Mouse (Mus musculus) gastrocnemius, adult 2 months (tissue): Measurements from ENCODE around the gene Ly6g5b. TPM values are rescaled to one million over a fixed set of nuclear protein-coding genes. Genes with fewer than 3 reads are reported as not detected.

Source experiments
- DNase-seq: peaks from one replicate; pipeline ENCODE4 v3.0.0; 2022
- H3K27ac ChIP-seq: fragments of 200-600 bp; 2 replicates; pipeline ENCODE4 v1.8.1; 2022; ENCODE audit warnings: mild to moderate bottlenecking
- H3K4me3 ChIP-seq: fragments of 200-600 bp; 2 replicates; pipeline ENCODE4 v1.8.1; 2022; ENCODE audit warnings: mild to moderate bottlenecking, moderate library complexity
- CTCF ChIP-seq: fragments of 200-600 bp; IDR thresholded peaks from 2 replicates; pipeline ENCODE4 v1.8.1; 2022; ENCODE audit warnings: antibody characterized with exemption, mild to moderate bottlenecking, moderate library complexity
- intact Hi-C: fragments of 180-260 bp; cut with DNase I; formaldehyde crosslinking; loops from one replicate; pipeline ENCODE4 v1.15.1; 2025
- total RNA-seq, 2 experiments: library from RNA; stranded (reverse); gene quantifications; 2 replicates each; pipeline ENCODE4 v1.2.3; 2021

Ly6g5b gene
- total RNA-seq, 2 experiments from 2014 or later: 0.36 TPM; not detected in 1

GRCm38 (mm10) chr17:35064378-35064877, 50.8 kb downstream of the Ly6g5b start:
- Histone ChIP-seq H3K4me3 (peak overlapping the region; percentile 66), H3K27ac (peak overlapping the region; percentile 16; the same call in 1 of the 2 replicates)
- no peak for DNase-seq
- intact Hi-C loops: no loop called here
- no peak for TF ChIP-seq CTCF

Other genes starting within 250 kb of the Ly6g5b start
- gene Zbtb12, start 235.9 kb downstream of the Ly6g5b start, total RNA-seq: 1 to 10 TPM; 5.2 to 8.3 TPM
- gene Gm20547, start 233.4 kb downstream of the Ly6g5b start, total RNA-seq: not detected
- 1 to 10 TPM; 1.3 to 3.4 TPM for gene C2, start 217.2 kb downstream of the Ly6g5b start, total RNA-seq
- gene Ehmt2, start 217.0 kb downstream of the Ly6g5b start, total RNA-seq: 10 to 100 TPM; 28.0 to 29.6 TPM
- not detected for gene Slc44a4, start 201.0 kb downstream of the Ly6g5b start, total RNA-seq
- gene Neu1, start 184.2 kb downstream of the Ly6g5b start, total RNA-seq: 10 to 100 TPM; 10.5 to 12.0 TPM
- 10 to 100 TPM in 1 of 2 experiments, 1 to 10 TPM in 1; 3.9 to 13.0 TPM for gene Hspa1b, start 156.2 kb downstream of the Ly6g5b start, total RNA-seq
- gene Gm20481, start 145.5 kb downstream of the Ly6g5b start, total RNA-seq: not detected
- gene Hspa1a, start 143.3 kb downstream of the Ly6g5b start, total RNA-seq: 10 to 100 TPM in 1 of 2 experiments, 1 to 10 TPM in 1; 6.8 to 14.1 TPM
- gene Hspa1l, start 142.7 kb downstream of the Ly6g5b start, total RNA-seq: 10 to 100 TPM; 14.9 to 31.2 TPM
- 10 to 100 TPM; 15.2 to 17.0 TPM for gene Lsm2, start 133.6 kb downstream of the Ly6g5b start, total RNA-seq
- gene Vars, start 114.4 kb downstream of the Ly6g5b start, total RNA-seq: 10 to 100 TPM; 31.0 to 35.2 TPM
- gene Vwa7, start 98.8 kb downstream of the Ly6g5b start, total RNA-seq: 10 to 100 TPM in 1 of 2 experiments, 1 to 10 TPM in 1; 7.8 to 14.4 TPM
- gene Sapcd1, start 87.4 kb downstream of the Ly6g5b start, total RNA-seq: not detected
- gene Msh5, start 68.7 kb downstream of the Ly6g5b start, total RNA-seq: not detected
- gene Clic1, start 65.5 kb downstream of the Ly6g5b start, total RNA-seq: 10 to 100 TPM in 1 of 2 experiments, 1 to 10 TPM in 1; 7.2 to 11.3 TPM
- 1 to 10 TPM; 6.9 to 9.3 TPM for gene Ddah2, start 56.4 kb downstream of the Ly6g5b start, total RNA-seq
- not detected for gene Ly6g6c, start 50.0 kb downstream of the Ly6g5b start, total RNA-seq
- gene Mpig6b, start 49.2 kb downstream of the Ly6g5b start, total RNA-seq: not detected
- not detected for gene Ly6g6e, start 38.5 kb downstream of the Ly6g5b start, total RNA-seq
- 1 to 10 TPM in 1 of 2 experiments, under 1 TPM in 1; 0.50 to 1.9 TPM for gene Ly6g6d, start 37.4 kb downstream of the Ly6g5b start, total RNA-seq
- not detected for gene Ly6g6f, start 29.8 kb downstream of the Ly6g5b start, total RNA-seq
- gene Abhd16a, start 26.2 kb downstream of the Ly6g5b start, total RNA-seq: 10 to 100 TPM; 74.2 to 99.7 TPM
- gene Ly6g5c, start 7.1 kb downstream of the Ly6g5b start, total RNA-seq: not detected
- gene Gpank1, start 6.0 kb upstream of the Ly6g5b start, total RNA-seq: 1 to 10 TPM; 8.5 to 8.7 TPM
- 100 to 1,000 TPM; 186 to 187 TPM for gene Csnk2b, start 6.6 kb upstream of the Ly6g5b start, total RNA-seq
- 10 to 100 TPM; 13.6 to 24.6 TPM for gene D17H6S53E, start 10.9 kb upstream of the Ly6g5b start, total RNA-seq
- gene Apom, start 16.6 kb upstream of the Ly6g5b start, total RNA-seq: not detected
- 100 to 1,000 TPM; 233 to 244 TPM for gene Bag6, start 19.8 kb upstream of the Ly6g5b start, total RNA-seq
- 100 to 1,000 TPM in 1 of 2 experiments, 10 to 100 TPM in 1; 98.7 to 120 TPM for gene Prrc2a, start 49.5 kb upstream of the Ly6g5b start, total RNA-seq
- under 1 TPM in 1 of 2 experiments, not detected in 1; 0.75 TPM for gene Aif1, start 60.6 kb upstream of the Ly6g5b start, total RNA-seq
- 1 to 10 TPM in 1 of 2 experiments, under 1 TPM in 1; 0.67 to 1.2 TPM for gene Lst1, start 73.0 kb upstream of the Ly6g5b start, total RNA-seq
- gene Ltb, start 79.0 kb upstream of the Ly6g5b start, total RNA-seq: not detected
- gene Tnf, start 86.6 kb upstream of the Ly6g5b start, total RNA-seq: not detected
- gene Lta, start 89.9 kb upstream of the Ly6g5b start, total RNA-seq: under 1 TPM in 1 of 2 experiments, not detected in 1; 0.41 TPM
- not detected for gene Gm16181, start 105.4 kb upstream of the Ly6g5b start, total RNA-seq
- gene Atp6v1g2, start 118.2 kb upstream of the Ly6g5b start, total RNA-seq: 1 to 10 TPM; 1.9 to 2.0 TPM
- gene Nfkbil1, start 120.4 kb upstream of the Ly6g5b start, total RNA-seq: 1 to 10 TPM; 7.0 to 7.8 TPM
- 10 to 100 TPM; 83.8 to 94.7 TPM for gene Ddx39b, start 126.3 kb upstream of the Ly6g5b start, total RNA-seq
- gene H2-D1, start 147.3 kb upstream of the Ly6g5b start, total RNA-seq: 10 to 100 TPM; 30.4 to 38.5 TPM
- gene H2-Q1, start 205.0 kb upstream of the Ly6g5b start, total RNA-seq: under 1 TPM; 0.25 to 0.36 TPM
- gene H2-Q2, start 226.8 kb upstream of the Ly6g5b start, total RNA-seq: under 1 TPM; 0.17 to 0.20 TPM